Mouse (Mus musculus): ENCODE results near the gene Atg101. TPM values are rescaled to one million over a fixed set of nuclear protein-coding genes. Genes with fewer than 3 reads are reported as not detected.
A peak's percentile ranks its signal among the peaks of the same experiment; 100 is the strongest.

The Atg101 gene
- 10 to 100 TPM; 38.5 to 43.2 TPM for total RNA-seq (2021)
- long read RNA-seq, experiment 1, transcript Atg101-201 (3 exons, 1,270 nt), result major isoform, 52 of 55 reads
- long read RNA-seq, experiment 1, partial matches to known transcripts, result 2 of 55 reads
- long read RNA-seq, experiment 1, other reads (novel, unspliced or antisense), result 1 of 55 reads
- long read RNA-seq, experiment 2, transcript Atg101-201 (3 exons, 1,270 nt), result major isoform, 41 of 42 reads
- long read RNA-seq, experiment 2, partial matches to known transcripts, result 0 of 42 reads
- long read RNA-seq, experiment 2, other reads (novel, unspliced or antisense), result 1 of 42 reads

- DNase-seq (ENCODE audit: low spot score in 2 of 2), result peak; percentile 90 to 91
- intact Hi-C loops (cut with DNase I), result loop anchor here (1.0 to 5.0 kb wide), 2 partner anchors 43 to 62 kb away; partner anchors contain the start of gene Grasp
Measured at GRCm38 (mm10) chr15:101283911-101284750, at the start of gene Atg101. Atg101 (plus strand) TSS chr15:101284272.

GRCm38 (mm10) chr15:101234611-101235341 is 49.3 kb upstream of the Atg101 start:
- no peak for DNase-seq (ENCODE audit: low spot score in 2 of 2)
- intact Hi-C loops (cut with DNase I), result no loop called here

GRCm38 (mm10) chr15:101235342-101235698 is 48.8 kb upstream of the Atg101 start:
- intact Hi-C loops (cut with DNase I), result no loop called here

GRCm38 (mm10) chr15:101235728-101236327 is 48.2 kb upstream of the Atg101 start:
- DNase-seq (ENCODE audit: low spot score in 2 of 2), result peak; percentile 70 to 77
- intact Hi-C loops (cut with DNase I), result no loop called here

More at GRCm38 (mm10) chr15:101235342-101235698, 48.8 kb upstream of the Atg101 start:
- no peak for DNase-seq (ENCODE audit: low spot score in 2 of 2)

GRCm38 (mm10) chr15:101236878-101237277 is 47.2 kb upstream of the Atg101 start:
- intact Hi-C loops (cut with DNase I), result no loop called here

GRCm38 (mm10) chr15:101238885-101239511 is 45.1 kb upstream of the Atg101 start:
- DNase-seq (ENCODE audit: low spot score in 2 of 2), result peak; percentile 73 to 80
- intact Hi-C loops (cut with DNase I), result loop anchor here (2.0 kb wide), 1 partner anchor 18 kb away; no protein-coding TSS in a partner anchor

More at GRCm38 (mm10) chr15:101236878-101237277, 47.2 kb upstream of the Atg101 start:
- peak in 1 of 2 experiments; percentile 65 for DNase-seq (ENCODE audit: low spot score in 2 of 2)

GRCm38 (mm10) chr15:101239821-101240220 is 44.3 kb upstream of the Atg101 start:
- intact Hi-C loops (cut with DNase I), result loop anchor here (2.0 kb wide), 2 partner anchors 19 to 73 kb away; no protein-coding TSS in a partner anchor

GRCm38 (mm10) chr15:101240799-101241204 is 43.3 kb upstream of the Atg101 start:
- intact Hi-C loops (cut with DNase I), result loop anchor here (1.0 to 2.0 kb wide), 2 partner anchors 42 to 72 kb away; no protein-coding TSS in a partner anchor
- DNase-seq (ENCODE audit: low spot score in 2 of 2), result peak; percentile 94 to 96

More at GRCm38 (mm10) chr15:101239821-101240220, 44.3 kb upstream of the Atg101 start:
- DNase-seq (ENCODE audit: low spot score in 2 of 2), result no peak

- DNase-seq (ENCODE audit: low spot score in 2 of 2), result no peak
- intact Hi-C loops (cut with DNase I), result loop anchor here (1.0 to 2.0 kb wide), 2 partner anchors 42 to 72 kb away; no protein-coding TSS in a partner anchor
Measured at GRCm38 (mm10) chr15:101241236-101241635, 42.8 kb upstream of the Atg101 start.

- intact Hi-C loops (cut with DNase I), result loop anchor here (1.0 to 2.0 kb wide), 2 partner anchors 41 to 71 kb away; no protein-coding TSS in a partner anchor
- DNase-seq (ENCODE audit: low spot score in 2 of 2), result no peak
Measured at GRCm38 (mm10) chr15:101241853-101242252, 42.2 kb upstream of the Atg101 start.

GRCm38 (mm10) chr15:101242645-101243044 is 41.4 kb upstream of the Atg101 start:
- intact Hi-C loops (cut with DNase I), result no loop called here
- DNase-seq (ENCODE audit: low spot score in 2 of 2), result no peak

GRCm38 (mm10) chr15:101244012-101244411 is 40.1 kb upstream of the Atg101 start:
- DNase-seq (ENCODE audit: low spot score in 2 of 2), result no peak
- intact Hi-C loops (cut with DNase I), result no loop called here

- DNase-seq (ENCODE audit: low spot score in 2 of 2), result peak; percentile 96 to 98
- intact Hi-C loops (cut with DNase I), result loop anchor here (1.0 kb wide), 1 partner anchor 20 kb away; no protein-coding TSS in a partner anchor
Measured at GRCm38 (mm10) chr15:101246231-101247154, 37.6 kb upstream of the Atg101 start.

GRCm38 (mm10) chr15:101247155-101247498 is 36.9 kb upstream of the Atg101 start:
- intact Hi-C loops (cut with DNase I), result no loop called here
- DNase-seq (ENCODE audit: low spot score in 2 of 2), result no peak

- no peak for DNase-seq (ENCODE audit: low spot score in 2 of 2)
- intact Hi-C loops (cut with DNase I), result no loop called here
Measured at GRCm38 (mm10) chr15:101248029-101248710, 35.9 kb upstream of the Atg101 start.

GRCm38 (mm10) chr15:101250220-101250800 is 33.8 kb upstream of the Atg101 start:
- no peak for DNase-seq (ENCODE audit: low spot score in 2 of 2)
- intact Hi-C loops (cut with DNase I), result no loop called here

GRCm38 (mm10) chr15:101251930-101252329 is 32.1 kb upstream of the Atg101 start:
- intact Hi-C loops (cut with DNase I), result no loop called here
- DNase-seq (ENCODE audit: low spot score in 2 of 2), result no peak
